11 mouse cellular contexts compared by ENCODE assay signal in the genomic region with DNA sequence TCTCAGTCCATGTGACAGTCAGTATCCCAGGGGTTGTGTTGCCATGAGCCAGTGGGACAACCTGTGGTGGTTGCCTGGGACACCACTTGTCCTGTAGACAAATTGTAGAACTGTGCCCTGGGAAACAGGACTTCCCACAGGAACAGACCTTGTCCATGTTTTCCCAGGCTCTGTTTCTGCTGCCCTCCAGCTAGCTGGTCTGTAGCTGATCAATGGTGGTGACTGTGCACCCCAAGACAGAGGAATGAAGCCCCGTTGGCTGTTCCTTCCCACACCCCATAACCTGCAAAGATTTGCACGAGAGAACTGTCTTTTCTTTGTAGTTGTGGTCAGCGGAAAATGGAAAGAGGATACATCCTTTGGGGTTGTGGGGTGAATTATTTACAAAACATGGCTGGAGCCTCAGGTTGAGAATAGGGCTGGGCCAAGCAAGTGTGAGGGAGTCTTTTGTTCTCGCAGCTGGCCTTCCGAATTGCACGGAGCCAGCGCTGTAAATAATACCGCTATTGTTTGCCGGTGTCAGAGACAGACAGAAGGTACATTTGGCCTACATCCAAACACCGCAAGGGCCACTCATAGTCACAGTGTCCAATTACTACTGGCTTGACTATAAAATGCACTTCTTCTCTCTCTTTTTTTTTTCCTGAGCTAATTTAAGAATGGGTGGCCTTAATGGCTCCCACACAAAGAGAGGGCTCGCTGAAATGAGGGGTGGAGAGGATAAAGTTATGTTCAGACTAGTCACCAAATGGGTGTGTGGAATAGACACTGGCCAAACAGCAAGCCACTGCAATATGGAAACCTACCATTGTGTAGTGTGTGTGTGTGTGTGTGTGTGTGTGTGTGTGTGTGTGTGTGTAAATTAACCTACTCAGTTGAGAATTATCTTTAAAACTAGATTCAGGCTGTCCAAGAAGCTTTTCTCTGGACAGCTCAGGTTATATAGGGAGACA. TPM values are rescaled to one million over a fixed set of nuclear protein-coding genes. Genes with fewer than 3 reads are reported as not detected.
A peak's percentile ranks its signal among the peaks of the same experiment; 100 is the strongest.
DNase-seq lines count a peak whose midpoint lies in the region; ATAC-seq lines count a peak whose summit lies in the region.
"Had no signal": no experiment of that assay in that cellular context is flagged by ENCODE, and none has a peak within 500 bp of the region (broad histone marks: within the 10 kb centered on the region; RNA-seq: fewer than 3 reads in every experiment).

No protein-coding gene starts in this region.

- H3K4me2 ChIP-seq in neural tube, embryonic 15.5 days = no peak overlapping the region
- H3K4me2 ChIP-seq: heart, embryonic 13.5 days had no signal

- H3K36me3 ChIP-seq in neural tube, embryonic 15.5 days = no peaks in the 10 kb centered on the region
- H3K36me3 ChIP-seq: heart, embryonic 13.5 days had no signal

- peaks cover 7% of the 10 kb centered on the region; the same call in 1 of the 2 replicates for H3K4me1 ChIP-seq in neural tube, embryonic 15.5 days

- no peak overlapping the region for H3K27ac ChIP-seq in neural tube, embryonic 15.5 days (replicated peaks)
- H3K27ac ChIP-seq: heart, embryonic 13.5 days had no signal

- H3K9me3 ChIP-seq in neural tube, embryonic 15.5 days (replicated peaks) = no peaks in the 10 kb centered on the region
- H3K9me3 ChIP-seq: heart, embryonic 13.5 days had no signal

- no peak overlapping the region for H3K4me3 ChIP-seq in neural tube, embryonic 15.5 days (replicated peaks)
- H3K4me3 ChIP-seq: heart, embryonic 13.5 days had no signal

- peak; percentile 45 for DNase-seq in neural tube, embryonic 10.5 days (ENCODE audit: extremely low spot score, low spot score)
- DNase-seq in embryo, embryonic 9.5 days (ENCODE audit: extremely low spot score) = peak; percentile 45
- DNase-seq in layer of hippocampus, adult 9-11 months = peak; percentile 21
- no peak for DNase-seq in liver
- DNase-seq in yolk sac, embryonic 10.5 days (ENCODE audit: low spot score) = no peak
- no peak for DNase-seq in gastrocnemius, adult 8-10 months (ENCODE audit: low spot score in 2 of 2)

- H3K27me3 ChIP-seq in neural tube, embryonic 15.5 days (replicated peaks) = no peaks in the 10 kb centered on the region; the same call in 1 of the 2 replicates
- H3K27me3 ChIP-seq: heart, embryonic 13.5 days had no signal

- 11% methylated on average over 11 of the region's 11 CpGs for WGBS in neural tube, embryonic 15.5 days

- no peak for ATAC-seq in neural tube, embryonic 15.5 days (ENCODE audit: low FRiP score)

- H3K9ac ChIP-seq in neural tube, embryonic 15.5 days (replicated peaks) = no peak overlapping the region
- H3K9ac ChIP-seq: heart, embryonic 13.5 days had no signal

RNA-seq across cellular contexts. Expression of a gene that starts 28.1 kb away (rescaled TPM):
- not detected in 2 replicates for polyA plus RNA-seq in neural tube, embryonic 15.5 days (2015; fragmentation: Nextera tagmentation; extraction: Ambion mirVana)
- total RNA-seq in gastrocnemius, adult 8-10 months (2022) = not detected
- total RNA-seq: left cerebral cortex, adult 8-10 months; megakaryocyte progenitor cell, adult 5-6 weeks had no signal
- polyA plus RNA-seq: heart, embryonic 13.5 days; spleen, adult 2 months had no signal

Comparison
In these comparisons a context has a peak if more than half of its experiments do, and no peak if none do; other contexts are left out.
1. DNase-seq: peak in neural tube, embryonic 10.5 days (single experiment), embryo, embryonic 9.5 days (single experiment) and layer of hippocampus, adult 9-11 months (single experiment); none in liver (single experiment), yolk sac, embryonic 10.5 days (single experiment) and gastrocnemius, adult 8-10 months (0 of 2).